Mouse (Mus musculus) adrenal gland, postnatal 10 days (tissue): Measurements from ENCODE around the gene Pabpn1l. TPM values are rescaled to one million over a fixed set of nuclear protein-coding genes. Genes with fewer than 3 reads are reported as not detected.
"Not testable (repeated sequence)": the region's sequence is repeated elsewhere in the genome, so short reads cannot be mapped to it uniquely, and the experiment has no call there.

Experiments used
- DNase-seq: peaks from one replicate; pipeline ENCODE4 v3.0.0; 2021; ENCODE audit warnings: mixed read lengths
- total RNA-seq, 2 experiments: library from RNA; stranded (reverse); gene quantifications; 2 replicates each; pipeline ENCODE4 v1.2.3; 2021

The Pabpn1l gene
- total RNA-seq, 2 experiments from 2014 or later: not detected

- DNase-seq: no peak
These were observed 23.8 kb upstream of the Pabpn1l start for GRCm38 (mm10) chr8:122646337-122646736.

- DNase-seq: peak; percentile 54
These were observed 21.8 kb upstream of the Pabpn1l start for GRCm38 (mm10) chr8:122644175-122644954.

GRCm38 (mm10) chr8:122642071-122642470, 19.5 kb upstream of the Pabpn1l start:
- peak; percentile 81 for DNase-seq

DNA sequence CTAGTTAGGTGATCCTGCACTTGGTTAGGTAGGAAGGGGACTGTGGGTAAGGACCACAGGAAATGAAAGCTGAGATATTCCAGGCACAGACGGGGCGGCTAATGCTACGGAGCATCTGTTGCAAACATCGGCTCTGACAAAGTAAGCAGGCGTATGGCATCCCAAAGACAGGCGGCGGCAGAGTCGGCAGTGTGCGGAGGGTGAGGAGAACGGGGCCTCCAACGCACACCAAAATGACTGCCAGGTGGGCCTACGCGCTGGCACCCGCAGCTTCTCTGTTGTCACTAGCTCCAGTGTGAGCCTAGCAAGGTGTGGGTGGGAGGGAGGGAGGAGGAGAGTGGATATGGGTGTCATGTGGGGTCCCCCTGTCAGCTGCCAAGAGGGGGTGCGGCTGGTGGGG, 18.9 kb upstream of the Pabpn1l start:
- no peak for DNase-seq

DNA sequence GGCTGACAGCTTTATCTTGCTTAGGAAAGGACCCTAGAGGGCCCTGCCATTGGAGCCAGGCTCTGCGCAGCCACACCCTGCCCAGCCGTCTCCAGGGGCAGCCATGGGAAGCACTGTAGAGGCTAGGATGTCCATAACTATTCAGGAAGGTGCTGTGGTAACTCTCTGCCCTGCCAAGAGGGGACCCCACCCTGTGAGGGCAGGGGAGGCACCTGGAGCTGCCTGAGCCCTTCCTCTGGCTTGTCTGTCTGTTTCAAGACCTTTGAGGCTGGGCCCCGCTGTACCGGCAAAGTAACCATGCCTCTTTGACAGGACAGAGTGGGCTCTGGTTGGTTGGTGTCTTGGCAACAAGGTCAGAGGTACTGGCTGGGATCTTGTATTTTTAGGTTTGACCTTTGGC, 18.3 kb upstream of the Pabpn1l start:
- no peak for DNase-seq

DNA sequence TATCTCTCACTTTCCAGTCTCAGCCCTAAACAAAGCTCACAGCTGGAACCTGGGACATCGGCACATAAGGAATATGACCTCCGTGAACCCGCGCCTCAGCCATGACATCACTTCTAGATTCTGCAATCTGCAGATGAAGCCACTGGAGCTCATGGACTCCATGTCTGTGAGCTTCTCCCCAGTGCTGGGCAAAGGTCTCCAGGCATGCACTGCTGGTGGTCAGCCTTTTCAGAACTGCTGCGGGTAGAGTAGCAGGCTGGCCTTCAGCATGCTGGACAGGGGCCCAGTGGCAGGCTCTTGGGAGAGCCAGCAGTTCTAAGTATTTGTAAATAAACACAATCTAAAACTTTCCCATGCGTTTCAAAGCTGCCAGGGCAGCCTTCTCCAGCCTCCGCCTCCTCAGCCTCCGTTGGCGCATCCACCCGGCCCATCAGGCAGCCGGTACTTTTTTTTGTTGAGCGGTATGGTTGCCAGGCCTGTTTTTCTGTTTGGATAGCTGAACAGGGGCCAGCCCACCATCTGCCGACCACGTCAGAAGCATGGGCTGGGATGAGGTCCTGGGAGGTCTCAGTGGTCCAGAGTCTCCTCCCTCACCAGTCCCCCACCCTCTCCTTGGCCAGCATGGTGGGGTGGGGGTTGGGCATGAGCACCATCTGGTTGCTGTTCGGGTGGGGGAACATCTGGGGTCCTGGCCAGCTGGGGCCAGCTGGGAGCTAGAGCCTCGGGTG, 17.1 kb upstream of the Pabpn1l start:
- DNase-seq: peak; percentile 67

DNA sequence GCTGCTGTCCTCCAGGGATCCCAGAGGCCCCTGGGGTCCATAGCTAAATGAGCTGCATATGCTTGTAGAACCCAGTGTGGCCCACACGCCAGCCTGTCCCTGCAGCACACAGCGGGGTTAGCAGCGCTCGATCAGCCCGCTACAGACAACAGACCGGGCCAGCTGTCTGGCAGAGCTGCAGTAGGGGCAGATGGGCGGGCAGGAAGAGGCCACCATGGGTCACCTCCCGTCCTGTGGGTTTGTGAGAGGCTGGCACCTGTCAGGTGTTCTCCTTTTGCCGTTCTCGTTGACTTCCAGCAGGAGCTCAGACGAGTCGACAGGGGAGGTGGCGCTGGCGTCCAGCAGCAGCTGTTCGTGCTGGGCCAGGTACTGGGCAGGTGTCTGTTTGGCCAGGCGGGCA, 16.1 kb upstream of the Pabpn1l start:
- DNase-seq: no peak

DNA sequence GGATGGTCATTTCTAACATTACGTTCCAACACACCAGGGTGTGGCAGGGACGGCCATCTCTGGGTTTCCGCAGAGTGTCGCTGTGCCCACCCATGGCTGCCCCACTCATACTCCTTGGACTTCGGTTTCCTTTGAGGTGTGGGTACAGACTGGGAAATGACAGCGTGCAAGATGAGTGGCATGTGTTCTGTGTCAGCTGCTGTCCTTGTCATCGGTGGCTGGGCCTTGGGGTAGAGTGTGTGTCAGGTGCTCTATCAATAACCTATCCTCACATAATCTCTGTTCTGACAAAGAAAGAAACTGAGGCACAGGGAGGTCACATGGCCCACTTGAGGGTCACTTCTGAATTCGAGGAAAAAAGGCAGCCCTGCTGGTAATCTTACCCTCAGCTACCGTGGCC, 14.7 kb upstream of the Pabpn1l start:
- DNase-seq: no peak

GRCm38 (mm10) chr8:122636803-122637175, 14.2 kb upstream of the Pabpn1l start:
- no peak for DNase-seq

GRCm38 (mm10) chr8:122635878-122636802, 13.6 kb upstream of the Pabpn1l start:
- no peak for DNase-seq

DNA sequence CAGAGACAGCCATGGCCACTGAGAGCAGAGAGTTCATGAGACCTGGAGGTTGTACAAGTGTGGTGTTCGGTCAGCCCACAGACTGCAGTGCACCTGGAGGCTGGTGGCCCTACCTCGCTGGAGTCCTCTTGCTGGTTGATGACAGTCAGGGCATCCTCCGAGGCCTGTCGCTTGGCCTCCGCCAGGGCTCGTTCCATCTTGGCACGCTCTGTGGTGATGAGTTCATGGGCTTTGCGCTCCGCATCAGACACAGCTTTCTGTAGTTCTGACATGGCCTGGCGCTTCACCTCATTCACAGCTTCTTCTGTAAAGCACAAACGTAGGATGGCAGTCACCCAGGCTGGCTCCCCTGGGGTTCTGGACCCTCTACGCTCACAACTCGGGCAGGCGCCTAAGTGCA, 10.7 kb upstream of the Pabpn1l start:
- no peak for DNase-seq

- DNase-seq: not testable (repeated sequence)
These were observed 9.6 kb upstream of the Pabpn1l start for GRCm38 (mm10) chr8:122632134-122632533.

- DNase-seq: no peak
These were observed 8.2 kb upstream of the Pabpn1l start for GRCm38 (mm10) chr8:122630696-122631095.

DNA sequence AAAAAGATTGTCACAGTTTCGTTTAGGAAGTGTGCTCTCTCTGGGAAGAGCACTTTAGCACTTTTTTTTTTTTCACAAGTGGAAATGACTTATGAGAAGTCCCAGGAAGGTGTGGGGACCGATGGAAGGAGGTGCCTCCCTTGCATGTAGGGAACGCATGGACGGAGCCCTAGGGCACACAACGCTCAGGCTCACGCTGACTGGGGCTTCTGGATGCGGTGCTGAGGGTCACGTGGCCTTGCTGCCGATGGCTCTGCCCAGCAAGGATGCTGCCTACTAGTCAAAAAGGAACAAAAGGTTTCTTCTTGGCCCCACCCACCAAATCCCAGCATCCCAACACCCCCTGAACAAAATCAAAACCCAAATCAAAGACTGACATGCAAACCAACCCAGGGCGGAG, 6.8 kb upstream of the Pabpn1l start:
- no peak for DNase-seq

DNA sequence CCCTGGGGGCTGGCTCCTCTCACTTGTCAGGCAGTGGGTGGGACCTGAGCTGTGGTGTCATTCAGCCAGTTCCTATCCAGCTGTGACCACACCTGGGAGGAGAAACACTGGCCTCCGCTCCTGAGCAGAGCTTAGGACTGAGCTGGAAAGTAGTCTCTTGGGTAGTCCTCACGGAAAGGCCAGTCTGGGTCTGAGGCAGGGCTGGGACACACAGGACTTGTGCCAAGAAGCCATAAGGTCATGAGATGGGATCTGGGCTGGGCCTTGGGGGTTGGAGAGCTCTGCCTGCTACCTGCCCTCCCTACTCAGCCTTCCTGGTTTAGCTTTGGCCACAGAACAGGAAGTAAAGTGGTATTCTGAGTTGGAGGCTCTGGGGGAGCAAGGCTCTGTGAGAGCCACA, 4.4 kb upstream of the Pabpn1l start:
- DNase-seq: no peak

- no peak for DNase-seq
These were observed 3.3 kb upstream of the Pabpn1l start for GRCm38 (mm10) chr8:122625811-122626210.

GRCm38 (mm10) chr8:122624653-122625052, 2.1 kb upstream of the Pabpn1l start:
- no peak for DNase-seq

DNA sequence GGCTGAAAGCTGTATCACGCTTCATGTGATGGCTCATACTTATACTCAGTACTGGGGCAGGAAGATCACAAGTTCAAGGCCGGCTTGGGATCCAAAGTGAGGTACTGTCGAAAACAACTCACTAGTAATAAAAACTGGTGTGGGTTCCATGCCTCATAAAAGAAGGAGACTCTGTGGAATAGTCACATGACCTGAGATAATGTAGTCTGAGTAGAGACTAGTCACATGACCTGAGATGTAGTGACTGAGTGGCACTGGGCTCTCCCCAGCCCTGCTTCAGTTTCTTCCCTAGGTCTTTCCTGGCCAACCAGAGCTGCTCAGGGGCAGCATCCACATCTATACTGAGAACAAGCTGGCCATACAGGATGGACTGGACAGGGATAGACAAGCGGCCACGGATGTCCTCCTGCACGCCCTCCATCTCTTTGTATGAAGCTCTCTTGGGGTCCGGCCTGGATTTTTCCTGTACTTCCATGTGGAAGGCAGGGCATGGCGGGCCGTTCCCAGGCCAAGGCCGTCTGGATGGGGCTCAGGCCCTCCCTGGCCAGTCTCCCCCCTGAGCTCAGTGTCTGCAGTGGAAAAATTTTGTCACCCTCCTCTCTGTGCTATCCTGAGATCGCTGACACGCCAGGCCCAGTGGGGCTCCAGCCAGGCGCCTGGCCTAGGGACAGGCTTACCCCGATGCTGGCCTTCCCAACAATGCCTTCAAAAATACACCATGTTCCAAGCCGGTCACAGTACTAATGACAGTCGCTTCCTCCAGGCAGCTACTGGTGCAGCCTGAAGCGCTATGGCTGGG, 1.5 kb upstream of the Pabpn1l start:
- DNase-seq: no peak

DNA sequence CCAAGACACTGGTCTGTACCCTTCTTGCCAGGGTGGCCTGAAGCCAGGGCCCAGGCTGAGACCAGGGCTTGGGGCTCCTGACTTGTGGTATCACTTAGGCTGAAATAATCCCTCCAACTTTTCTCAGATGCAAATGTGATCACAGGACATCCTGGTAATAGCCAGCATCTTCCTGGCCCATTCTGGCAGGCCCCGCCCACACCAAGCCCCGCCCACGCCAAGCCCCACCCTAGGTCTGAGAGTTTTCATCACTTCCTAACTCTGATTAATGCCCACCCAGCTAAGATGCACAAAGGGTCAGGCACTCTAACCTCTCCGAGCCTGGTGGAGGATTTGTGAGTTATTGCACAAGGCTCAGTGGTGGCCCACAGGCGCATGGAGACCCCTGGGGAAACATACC, 2.1 kb downstream of the Pabpn1l start:
- DNase-seq: no peak

GRCm38 (mm10) chr8:122618660-122619378, 3.7 kb downstream of the Pabpn1l start:
- no peak for DNase-seq

- DNase-seq: peak; percentile 92
These were observed 4.5 kb downstream of the Pabpn1l start for GRCm38 (mm10) chr8:122617947-122618546.
